Mouse (Mus musculus) thymus, postnatal 25 days (tissue): ENCODE data around the gene Traf3ip2.
A peak's percentile ranks its signal among the peaks of the same experiment; 100 is the strongest.

ENCODE experiments used
- DNase-seq: peaks from one replicate; pipeline ENCODE4 v3.0.0; 2022

The Traf3ip2 gene

GRCm38 (mm10) chr10:39612633-39612988, at the start of gene Traf3ip2:
Traf3ip2 (plus strand) TSS chr10:39612934.
- DNase-seq = no peak

GRCm38 (mm10) chr10:39563552-39564223, 49.0 kb upstream of the Traf3ip2 start:
- no peak for DNase-seq

- DNase-seq = no peak
Measured at GRCm38 (mm10) chr10:39566901-39567300, 45.8 kb upstream of the Traf3ip2 start.

- DNase-seq = no peak
Measured at GRCm38 (mm10) chr10:39568991-39569390, 43.7 kb upstream of the Traf3ip2 start.

- DNase-seq = no peak
Measured at GRCm38 (mm10) chr10:39571011-39571410, 41.7 kb upstream of the Traf3ip2 start.

- no peak for DNase-seq
Measured at GRCm38 (mm10) chr10:39572050-39572671, 40.6 kb upstream of the Traf3ip2 start.

GRCm38 (mm10) chr10:39572672-39573051, 40.1 kb upstream of the Traf3ip2 start:
- DNase-seq = peak; percentile 38

- DNase-seq = no peak
Measured at GRCm38 (mm10) chr10:39576466-39576865, 36.3 kb upstream of the Traf3ip2 start.

GRCm38 (mm10) chr10:39580477-39580876, 32.3 kb upstream of the Traf3ip2 start:
- no peak for DNase-seq

- no peak for DNase-seq
Measured at GRCm38 (mm10) chr10:39582385-39582784, 30.3 kb upstream of the Traf3ip2 start.

- DNase-seq = no peak
Measured at GRCm38 (mm10) chr10:39583718-39584117, 29.0 kb upstream of the Traf3ip2 start.

- DNase-seq = no peak
Measured at GRCm38 (mm10) chr10:39587290-39587925, 25.3 kb upstream of the Traf3ip2 start.

- DNase-seq = no peak
Measured at GRCm38 (mm10) chr10:39587973-39588746, 24.6 kb upstream of the Traf3ip2 start.

- DNase-seq = no peak
Measured at GRCm38 (mm10) chr10:39589765-39590546, 22.8 kb upstream of the Traf3ip2 start.

GRCm38 (mm10) chr10:39590629-39591028, 22.1 kb upstream of the Traf3ip2 start:
- DNase-seq = no peak

GRCm38 (mm10) chr10:39592501-39592900, 20.2 kb upstream of the Traf3ip2 start:
- DNase-seq = no peak

- no peak for DNase-seq
Measured at GRCm38 (mm10) chr10:39594716-39595115, 18.0 kb upstream of the Traf3ip2 start.

GRCm38 (mm10) chr10:39595862-39596261, 16.9 kb upstream of the Traf3ip2 start:
- DNase-seq = no peak

GRCm38 (mm10) chr10:39597116-39597791, 15.5 kb upstream of the Traf3ip2 start:
- no peak for DNase-seq

GRCm38 (mm10) chr10:39597792-39598183, 14.9 kb upstream of the Traf3ip2 start:
- DNase-seq = no peak

- no peak for DNase-seq
Measured at GRCm38 (mm10) chr10:39599601-39600000, 13.1 kb upstream of the Traf3ip2 start.

GRCm38 (mm10) chr10:39600115-39600514, 12.6 kb upstream of the Traf3ip2 start:
- DNase-seq = no peak
